Mouse (Mus musculus): Measurements from ENCODE around the gene Mst1.

Gene Mst1

DNA sequence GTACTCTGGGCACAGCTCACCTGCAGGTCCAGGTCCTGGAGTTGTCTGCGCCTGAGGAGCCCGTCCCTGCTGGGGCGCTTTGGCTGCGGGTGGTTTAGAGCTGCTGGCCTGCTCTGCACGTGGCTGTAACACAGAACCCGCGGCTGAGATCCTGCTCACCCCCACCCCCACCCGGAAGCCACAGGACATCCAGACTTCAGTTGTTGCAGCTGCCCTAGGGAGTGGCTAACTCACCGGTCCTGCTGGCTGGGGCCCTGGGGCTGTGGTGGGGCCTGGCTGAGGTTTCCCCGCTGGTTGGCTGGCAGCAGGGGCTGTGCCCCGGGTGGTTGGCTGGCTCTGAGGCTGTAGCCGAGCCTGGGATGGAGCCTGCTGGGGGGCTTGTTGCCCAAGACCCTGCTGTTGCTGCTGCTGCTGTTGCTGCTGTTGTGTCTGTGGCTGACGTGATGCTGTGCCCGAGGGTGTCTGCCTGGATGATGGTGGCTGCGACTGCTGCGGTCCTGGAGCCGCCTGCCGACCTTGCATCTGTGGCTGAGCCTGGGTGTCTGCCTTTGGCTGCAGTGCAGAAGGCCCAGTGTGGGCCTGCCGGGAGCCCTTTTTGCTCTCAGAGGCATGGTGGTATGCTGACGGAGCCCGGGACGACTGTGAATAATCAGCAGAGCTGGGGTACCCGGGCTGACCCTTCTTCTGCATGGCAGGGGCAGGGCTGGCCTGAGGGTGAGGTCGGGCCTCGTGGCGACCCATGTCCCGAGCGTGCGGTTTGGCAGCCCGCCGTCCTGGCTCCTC is 24.7 kb downstream of the Mst1 start:
- DNase-seq = no peak

DNA sequence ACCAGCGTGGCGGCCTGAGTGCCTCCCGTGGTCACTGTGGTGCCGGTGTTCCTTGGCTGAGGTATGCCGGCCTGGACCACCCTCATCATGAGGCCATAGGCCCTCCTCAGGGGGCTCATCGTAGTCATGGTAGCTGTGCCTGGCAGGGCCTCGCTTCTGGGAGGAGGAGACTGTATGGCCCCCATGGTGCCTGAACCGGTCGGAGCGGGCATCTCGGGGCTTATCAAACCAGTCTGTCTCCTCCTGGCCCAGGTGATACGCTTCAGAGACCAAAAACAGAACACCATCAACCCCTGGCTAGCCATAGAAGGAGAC is 25.3 kb downstream of the Mst1 start:
- DNase-seq = no peak

DNA sequence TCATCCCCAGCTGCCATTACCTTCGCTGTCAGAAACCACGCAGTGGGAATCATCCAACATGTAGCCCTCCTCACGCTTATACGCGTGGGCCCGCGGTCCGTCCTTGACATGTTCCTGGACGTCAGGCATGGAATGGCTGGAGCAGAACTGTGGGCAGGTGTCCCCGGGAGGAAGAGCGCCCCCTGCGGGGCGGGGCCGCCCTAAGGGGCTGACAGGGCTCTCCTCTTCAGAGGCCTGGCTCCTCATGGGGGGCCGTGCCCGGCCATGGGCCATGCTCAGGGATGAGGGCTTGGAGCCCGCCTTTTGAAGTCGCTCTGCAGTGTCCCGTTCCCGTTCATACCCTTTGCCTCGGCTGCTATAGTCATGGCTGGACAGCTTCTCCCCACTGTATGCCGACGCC is 25.9 kb downstream of the Mst1 start:
- no peak for DNase-seq

DNA sequence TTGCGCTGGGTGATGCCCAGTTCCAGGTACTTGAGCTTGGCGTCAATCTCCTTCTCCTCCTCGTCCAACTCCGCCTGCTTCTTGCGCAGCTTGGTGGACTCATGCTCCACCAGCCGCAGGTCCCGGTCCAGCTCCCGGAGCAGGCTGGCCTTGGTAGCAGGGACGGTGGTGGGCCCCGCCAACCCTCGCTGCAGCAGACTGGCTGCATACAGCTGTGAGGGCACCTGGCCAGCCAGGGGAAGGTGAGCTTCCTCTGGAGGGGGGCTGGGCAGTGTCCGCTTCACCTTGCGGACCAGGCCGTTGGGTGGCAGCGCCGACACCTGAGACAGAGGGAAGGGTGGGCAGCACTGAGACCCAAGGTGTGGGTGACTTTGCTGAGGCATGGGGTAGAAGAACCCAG is 27.6 kb downstream of the Mst1 start:
- no peak for DNase-seq

DNA sequence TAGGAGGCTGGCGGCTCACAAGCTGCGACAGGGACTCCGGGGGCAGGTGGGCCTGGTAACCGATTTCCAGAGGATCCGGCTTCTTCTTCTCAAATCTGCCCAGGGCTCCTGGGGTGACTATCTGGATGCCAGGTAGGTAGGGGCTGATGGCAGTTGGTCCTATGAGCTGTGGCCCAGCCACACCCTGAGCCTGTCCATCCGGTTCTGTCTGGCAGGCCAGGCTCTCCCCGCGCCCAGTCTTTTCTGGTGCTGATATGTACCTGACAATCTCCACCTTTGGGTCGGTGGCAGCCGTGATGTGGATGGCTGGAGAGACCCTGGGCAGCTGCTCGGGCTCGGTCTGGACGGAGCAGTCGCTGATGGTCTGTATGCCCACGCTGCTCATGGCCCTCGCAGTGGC is 29.9 kb downstream of the Mst1 start:
- no peak for DNase-seq

DNA sequence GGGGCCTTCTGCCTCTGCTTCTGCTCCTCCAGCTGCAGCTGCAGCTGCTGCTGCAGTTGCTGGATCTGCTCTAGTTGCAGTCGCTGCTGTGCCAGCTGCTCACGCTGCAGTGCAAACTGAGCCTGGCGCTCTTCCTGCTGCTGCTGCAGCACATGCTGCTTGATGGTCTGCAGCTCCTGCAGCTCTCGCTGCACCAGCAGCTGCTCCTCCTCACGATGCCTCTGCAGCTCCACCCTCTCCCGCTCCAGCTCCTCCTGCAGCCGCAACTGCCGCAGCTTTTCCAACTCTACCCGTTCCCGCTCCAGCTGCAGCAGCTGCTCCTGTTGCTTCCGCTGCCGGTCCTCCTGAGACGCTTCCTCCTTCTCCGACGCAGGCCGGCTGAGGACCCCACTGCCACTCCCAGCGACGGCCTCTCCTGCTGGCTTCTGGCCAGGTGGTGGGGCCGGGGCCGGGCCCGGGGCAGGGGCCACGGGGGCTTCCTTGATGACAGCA is 30.9 kb downstream of the Mst1 start:
- peak; percentile 43 for DNase-seq

DNA sequence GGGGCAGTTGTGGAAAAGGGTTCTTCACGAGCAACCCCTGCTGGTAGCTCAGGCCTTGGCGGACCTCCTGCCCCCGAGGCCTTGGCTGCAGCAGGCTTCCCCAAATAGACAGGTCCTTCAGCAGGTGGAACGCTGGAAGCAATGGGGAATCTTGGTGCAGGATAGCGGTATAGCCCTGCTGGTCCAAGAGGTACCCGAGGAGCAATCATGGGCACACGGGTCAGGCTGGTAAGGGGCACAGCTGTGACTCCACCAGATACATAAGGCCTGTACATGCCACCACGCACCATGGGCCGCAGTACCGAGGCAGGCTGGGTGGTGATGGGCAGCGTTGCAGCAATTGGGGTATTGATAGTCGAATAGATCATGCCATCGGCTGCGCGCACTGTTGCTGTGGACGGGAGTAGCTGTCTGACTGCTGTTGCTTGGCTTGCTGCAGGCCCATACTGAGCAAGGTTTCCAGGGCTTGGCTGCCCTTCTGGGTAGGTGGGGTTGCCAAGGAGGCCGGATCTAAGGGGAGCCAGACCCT is 31.4 kb downstream of the Mst1 start:
- no peak for DNase-seq

DNA sequence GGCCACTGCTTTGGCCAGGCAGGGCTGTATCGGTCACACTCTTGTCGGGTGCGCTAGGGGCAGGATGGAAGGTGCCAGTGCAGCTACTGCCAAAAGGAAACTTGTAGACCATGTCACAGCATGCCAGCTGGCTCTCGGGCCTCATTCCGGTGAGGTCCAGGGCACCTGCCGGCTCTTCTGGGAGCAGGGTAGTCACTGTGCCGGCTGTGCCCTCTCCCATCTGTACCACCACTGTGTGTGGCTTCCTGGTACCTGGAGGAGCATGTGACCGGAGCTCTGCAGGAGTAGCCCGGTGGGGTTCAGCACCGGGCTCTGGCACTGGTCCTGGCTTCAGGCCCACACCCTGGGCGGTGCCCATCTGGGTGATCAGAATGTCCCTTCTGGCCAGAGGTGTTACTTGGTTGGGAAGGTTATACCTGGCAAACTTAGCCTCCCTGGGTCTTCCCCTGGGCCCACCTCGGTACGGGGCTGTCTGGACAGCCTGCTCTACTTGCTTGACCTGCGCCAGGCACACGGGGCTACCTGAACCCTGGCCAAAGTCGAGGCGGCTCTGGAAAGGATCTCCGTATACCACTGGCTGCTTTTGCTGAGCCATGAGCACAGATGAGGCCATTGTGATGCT is 32.6 kb downstream of the Mst1 start:
- no peak for DNase-seq

DNA sequence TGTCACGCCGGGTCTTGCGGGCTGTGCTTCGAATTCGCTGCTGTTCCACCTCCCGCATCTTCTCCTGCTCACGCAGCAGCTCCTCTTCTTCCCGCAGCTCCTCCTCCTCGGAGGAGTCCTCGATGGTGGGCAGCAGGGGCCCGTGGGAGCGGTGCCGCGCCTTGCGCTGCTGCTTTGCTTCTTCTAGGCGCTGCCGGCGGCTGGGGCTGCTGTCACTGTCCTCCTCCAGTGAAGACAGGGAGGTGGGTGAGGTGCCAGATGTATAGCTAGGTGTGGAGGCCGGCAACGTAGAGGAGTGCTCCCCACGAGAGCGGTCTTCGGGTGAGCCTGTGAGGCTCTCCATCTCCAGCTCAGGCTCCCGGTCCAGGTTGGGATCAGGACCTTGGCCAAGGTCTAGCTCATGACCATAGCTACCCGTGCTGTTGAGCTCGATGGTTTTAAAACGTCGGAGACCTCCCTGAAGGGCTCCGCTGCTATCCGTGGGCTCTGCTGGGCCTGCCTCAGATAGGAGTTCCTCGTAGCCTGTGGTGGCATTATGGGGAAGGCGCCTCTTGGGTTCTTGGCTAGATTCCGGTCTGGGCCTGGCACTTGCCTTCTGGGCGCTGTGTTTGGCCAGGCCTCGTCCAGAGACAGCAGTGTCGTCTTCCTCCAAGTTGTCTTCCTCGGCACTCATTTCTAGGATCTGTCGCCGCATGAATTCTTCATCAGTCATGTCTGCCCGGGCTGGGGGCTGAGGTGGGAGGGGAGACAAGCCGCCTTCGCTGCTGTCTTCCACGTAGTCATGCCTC is 35.2 kb downstream of the Mst1 start:
- DNase-seq = no peak

DNA sequence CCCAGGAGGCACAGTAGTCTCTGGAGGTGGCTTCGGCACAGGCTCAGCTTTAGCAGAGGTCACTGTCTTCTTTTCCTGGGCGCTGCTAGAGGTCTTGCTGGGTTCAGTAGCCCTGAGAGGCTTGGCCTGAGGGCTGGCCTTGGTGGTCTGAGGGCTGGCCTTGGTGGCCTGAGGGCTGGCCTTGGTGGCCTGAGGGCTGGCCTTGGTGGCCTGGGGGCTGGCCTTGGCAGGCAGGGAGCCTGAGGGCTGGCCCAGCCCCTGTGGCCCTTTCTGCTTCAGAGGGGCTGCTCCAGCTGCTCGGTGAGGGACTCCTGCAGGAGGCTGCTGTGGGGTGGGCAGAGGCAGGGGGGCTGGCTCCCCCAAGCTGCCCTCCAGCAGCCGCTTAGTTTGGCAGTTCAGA is 36.9 kb downstream of the Mst1 start:
- no peak for DNase-seq

DNA sequence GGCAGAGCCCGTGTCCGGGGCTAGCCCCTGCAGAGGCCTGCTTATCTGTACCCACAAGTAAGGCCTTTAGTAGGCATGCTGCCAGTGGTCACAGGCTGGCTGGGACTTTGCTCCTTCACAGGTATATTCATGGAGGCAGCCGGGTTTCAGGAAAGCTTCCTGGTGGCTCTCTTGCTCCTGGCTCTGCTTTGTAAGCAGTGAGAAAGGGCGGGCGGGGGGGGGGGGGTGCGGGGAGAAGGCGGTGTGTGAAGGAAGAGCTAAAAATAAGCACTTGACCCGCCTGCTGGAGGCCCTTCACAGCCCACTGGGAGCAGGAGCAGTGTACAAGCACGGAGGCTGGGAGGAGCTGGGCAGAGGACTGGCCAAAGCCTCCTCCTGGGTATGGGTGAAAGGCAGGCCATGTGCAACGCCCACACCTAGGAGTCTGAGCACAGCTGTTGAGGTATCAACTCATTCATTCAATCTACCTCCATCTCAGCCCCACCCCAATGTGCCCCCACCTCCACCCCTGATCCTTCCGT is 39.7 kb downstream of the Mst1 start:
- DNase-seq = peak; percentile 77

DNA sequence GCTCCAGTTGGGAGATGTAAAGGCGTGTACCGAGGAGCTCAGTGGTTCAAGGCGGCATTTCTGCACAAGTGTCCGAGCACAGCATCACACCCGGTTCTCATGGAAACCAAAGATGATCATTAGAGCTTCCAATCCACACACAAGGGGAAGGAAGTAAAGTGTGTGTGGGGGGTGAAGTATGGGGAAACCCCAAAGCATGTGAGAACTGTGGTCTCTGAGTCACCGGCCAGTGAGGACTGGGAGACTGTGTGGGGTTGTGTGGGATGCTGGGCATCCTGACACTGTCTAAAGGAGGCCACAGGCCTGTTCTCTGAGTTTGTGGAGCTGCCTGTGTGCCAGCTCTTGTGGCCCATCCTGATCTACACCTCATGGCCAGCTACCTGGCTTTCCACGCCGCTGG is 40.4 kb downstream of the Mst1 start:
- no peak for DNase-seq

DNA sequence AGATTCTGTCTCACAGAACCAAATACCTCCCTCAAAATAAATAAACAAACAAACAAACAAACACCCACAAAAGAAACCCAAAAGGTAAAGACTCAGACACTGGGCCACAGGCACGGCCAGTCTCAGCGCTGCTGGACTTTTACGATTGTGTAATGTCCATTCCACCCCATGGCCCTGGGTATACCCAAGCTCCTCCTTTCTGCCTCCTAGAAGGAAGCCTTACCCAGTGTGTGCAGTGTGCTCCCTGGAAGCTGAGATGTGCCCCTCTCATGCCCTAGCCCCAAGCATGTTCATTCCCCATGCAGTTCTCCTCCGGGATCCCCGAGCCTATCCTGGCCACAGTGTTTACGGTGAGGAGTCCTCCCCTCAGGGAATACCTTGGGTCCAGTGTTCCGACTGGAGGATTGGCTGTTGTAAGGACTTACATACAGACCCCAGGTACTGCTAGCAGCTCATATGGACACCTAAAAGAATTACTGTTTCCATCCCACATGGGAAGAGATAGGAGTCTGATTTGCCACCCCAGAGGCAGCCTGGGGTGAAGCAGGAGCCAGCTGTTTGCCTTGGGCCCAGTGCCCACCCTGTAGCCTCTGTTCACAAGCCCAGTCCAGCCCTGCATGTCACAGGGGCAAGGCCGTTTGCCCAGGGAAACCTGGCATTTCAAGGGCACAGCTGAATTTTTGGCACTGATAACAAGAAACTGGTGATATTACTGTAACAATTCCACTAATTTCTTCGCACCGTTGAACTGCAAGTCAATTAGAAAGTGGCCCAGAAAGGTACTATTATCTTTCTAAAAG is 41.1 kb downstream of the Mst1 start:
- no peak for DNase-seq

DNA sequence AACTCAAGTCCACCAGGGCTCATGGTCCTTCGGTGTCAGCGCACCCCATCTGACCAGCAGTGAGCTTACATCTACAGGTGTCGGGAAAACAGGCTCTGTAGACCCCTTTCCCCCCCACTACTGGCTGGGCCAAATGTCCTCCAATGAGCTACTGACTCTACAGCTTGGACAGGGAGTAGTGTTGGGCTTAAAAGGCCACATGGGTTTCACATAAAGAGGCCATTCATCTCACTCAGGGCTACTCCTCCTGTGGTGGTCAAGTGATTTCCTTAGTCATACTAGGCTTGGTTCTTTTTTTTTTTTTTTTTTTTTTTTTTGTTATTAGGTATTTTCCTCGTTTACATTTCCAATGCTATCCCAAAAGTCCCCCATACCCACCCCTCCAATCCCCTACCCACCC is 43.7 kb downstream of the Mst1 start:
- no peak for DNase-seq

DNA sequence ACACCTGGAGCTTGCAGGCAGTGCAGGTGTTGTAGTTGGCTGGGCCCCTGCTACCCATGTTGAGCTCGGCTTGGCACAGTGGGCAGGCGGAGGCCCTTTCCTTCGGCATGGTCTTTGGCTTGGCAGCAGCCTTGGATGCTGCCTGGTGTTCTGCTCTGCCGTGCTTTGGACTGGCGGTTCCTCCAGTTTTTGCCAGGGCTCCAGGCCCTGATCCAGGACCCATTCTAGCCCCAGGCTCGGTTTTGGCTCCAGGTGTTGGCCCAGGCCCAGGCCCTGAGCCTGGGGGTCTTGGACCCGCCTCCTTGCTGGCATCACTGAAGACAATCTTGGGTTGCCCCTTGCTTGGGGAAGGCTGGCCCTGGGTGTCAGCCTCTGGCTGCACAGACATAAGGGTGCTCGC is 45.5 kb downstream of the Mst1 start:
- DNase-seq = no peak

DNA sequence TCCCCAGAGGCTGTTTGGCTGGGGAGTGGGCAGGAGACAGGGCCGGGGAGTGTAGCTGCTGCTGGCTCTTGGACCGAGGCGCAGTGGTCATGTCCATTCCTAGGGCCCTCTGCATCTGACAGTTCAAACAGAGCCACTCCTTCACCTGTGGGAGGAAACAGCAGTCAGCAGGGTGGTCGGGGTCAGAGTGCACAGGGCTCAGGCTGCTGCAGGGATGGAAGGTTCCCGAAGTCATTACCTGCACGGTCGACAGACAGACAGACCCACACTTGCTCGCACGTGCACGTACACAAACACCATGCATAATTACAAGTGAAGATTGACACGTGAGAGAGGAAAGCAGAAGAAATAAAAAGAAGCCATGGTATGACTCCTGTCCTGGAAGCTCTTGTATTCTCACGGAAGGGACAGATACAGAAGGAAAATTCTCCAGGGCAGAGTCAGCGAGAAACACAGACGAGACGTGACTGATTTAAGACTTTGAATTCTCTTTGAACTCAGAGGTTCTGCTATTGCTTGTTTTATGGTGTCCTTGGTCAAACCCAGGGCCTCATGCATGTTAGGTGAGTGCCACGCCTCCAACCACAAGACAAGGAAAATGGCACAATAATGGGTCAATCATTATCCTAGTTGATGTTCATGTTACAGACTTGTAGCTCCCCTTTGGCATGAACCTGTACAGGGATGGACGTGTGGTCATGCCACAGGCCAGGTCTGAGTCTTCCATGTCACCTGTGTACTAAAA is 46.4 kb downstream of the Mst1 start:
- DNase-seq = no peak

DNA sequence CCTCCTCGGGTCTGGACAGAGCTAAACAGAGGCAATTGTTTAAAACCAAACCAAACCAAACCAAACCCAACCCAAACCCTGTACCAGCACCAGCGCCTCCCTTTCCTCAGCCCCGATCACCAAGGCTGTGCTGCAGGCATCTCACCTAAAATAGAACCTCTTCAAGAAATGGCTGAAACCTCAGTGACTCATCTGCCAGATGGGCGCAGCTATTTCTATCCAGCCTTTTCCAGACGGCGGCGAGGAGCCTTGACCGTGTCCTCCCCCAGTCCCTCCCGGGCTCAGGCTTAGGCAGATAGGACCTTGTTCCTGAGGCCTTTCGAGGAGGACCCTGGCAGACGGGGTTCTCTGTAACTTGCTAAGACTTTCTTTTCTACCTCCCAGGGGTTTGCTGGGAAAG is 48.0 kb downstream of the Mst1 start:
- DNase-seq = no peak

DNA sequence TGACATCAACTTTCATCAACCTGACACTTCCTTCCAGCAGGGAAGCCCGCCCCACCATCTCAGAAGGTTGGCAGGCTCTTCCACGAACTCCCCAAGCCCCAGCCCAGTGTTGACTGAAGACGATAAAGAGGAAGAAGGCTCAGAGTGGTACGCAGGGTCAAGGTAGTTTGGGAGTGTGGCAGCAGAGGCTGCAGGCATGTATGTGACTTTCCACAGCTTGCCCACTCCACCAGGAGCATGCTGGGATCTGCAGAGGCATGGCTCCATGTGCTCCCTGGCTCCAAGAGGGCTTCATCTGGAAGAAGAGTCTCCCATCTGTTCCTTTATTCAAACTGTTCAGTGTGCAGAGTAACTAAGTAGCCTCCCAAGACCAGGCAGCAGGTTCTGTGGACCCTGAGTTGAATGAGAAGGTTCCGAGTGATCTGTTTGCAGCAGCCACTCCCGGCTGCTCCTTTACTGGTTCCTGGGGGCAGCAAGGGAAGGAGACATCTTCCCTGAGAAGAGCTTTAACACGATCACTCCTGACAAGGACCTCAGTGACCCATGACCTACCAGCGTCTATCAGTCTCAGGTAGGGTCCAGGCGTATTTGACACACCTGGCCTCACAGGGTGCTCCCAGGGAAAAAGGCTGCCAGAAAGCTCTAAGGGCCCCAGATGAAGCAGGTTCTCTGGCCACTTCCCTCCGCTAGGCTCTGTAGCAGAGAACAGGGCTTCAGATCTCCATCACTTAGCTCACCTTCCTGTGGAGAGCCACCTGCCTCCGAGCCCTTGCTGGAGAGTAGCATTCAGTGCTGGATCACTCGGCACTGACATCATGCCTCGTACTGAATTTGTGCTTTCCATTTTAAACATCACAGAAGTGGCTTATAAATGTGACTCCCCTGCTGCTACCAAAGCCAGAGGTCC is 49.1 kb downstream of the Mst1 start:
- no peak for DNase-seq

DNA sequence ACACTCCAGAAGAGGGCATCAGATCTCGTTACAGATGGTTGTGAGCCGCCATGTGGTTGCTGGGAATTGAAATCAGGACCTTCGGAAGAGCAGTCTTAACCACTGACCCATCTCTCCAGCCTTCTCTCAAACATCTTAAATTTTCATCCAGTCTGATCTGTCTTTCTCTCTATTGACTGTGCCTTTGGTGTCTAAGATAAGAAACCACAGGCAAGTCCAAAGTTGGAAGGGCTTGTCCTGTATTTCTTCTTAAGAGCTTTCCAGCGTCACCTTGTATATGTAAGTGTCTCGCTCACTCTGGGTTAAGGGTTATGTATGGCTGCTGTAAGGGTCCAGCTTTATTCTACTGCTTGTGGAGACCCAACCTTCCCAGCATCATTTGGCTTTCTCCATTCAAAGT is 51.3 kb downstream of the Mst1 start:
- no peak for DNase-seq

DNA sequence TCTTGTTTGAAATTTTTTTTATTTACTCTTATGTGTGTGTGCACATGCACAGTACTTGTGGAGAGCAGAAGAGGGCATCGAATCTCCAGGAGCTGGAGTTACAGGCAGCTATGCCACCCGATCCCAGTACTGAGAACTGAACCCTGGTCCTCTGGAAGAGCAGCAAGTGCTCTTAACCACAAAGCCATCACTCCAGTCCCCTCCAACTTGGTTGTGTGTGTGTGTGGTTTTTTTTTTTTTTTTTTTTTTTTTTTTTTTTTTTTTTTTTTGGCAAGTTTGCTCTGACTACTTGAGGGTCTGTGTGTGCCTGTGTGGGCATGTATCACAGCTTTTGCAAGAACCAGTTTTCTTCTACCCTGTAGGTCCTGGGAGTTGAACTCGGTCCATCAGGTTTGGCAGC is 52.1 kb downstream of the Mst1 start:
- no peak for DNase-seq

DNA sequence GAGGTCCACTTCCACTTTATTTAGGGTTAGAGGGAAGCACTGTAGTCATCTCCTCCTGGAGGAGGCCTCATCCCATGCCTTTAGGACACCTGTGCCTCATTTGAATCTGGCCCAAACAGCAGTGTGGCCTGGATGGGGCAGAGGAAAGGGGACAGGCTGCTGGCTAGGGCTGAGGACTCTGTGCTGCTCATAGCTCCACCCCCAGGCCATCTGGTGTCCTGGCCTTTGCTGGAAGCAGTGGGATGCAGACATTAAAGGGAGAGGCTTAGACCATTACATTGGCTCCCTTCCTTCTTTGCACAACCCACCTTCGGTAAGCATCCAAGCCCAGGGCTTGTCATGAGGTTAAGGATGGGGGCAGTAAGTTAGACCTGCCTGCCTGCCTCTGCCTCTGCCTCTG is 53.2 kb downstream of the Mst1 start:
- no peak for DNase-seq
